Mouse (Mus musculus): ENCODE measurements around the gene Polh.

The Polh gene

DNA sequence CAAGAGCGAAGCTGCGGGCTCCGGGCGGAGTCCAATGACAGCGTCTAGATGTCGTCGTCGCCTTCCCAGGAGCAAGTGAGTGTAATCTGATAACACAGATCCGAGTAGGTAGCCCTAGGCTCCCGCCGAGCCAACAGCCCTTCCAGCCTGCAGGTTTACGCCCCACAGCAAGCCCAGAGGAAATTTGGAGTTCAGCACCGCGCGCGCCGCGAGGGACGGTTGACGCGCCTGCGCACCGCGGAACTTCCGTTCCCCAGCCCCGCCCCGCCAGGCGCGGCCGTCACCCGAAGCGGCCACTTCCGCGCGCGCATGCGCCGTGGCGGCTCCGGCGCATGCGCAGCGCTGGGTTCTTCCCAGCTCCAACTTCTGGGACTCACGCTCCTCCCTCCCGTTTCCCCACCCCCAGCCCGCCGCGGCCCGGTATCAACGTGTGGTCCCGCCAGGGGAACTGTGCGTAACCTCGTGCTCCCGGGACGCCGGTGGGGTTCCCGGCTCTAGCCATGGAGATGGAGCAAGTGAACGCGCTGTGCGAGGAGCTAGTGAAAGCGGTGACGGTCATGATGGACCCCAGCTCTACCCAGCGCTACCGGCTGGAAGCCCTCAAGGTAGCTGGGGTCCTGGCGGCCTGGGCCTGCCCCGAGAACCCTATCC, at the start of gene Polh, which contains the start of gene Xpo5:
Gene Polh (minus strand): TSS at position 225 of the 651 bp plus-strand sequence.
Gene Xpo5 (plus strand): TSS at position 362 of the 651 bp plus-strand sequence.
- peak; percentile 89 to 93 for DNase-seq (ENCODE audit: low spot score in 2 of 2)

DNA sequence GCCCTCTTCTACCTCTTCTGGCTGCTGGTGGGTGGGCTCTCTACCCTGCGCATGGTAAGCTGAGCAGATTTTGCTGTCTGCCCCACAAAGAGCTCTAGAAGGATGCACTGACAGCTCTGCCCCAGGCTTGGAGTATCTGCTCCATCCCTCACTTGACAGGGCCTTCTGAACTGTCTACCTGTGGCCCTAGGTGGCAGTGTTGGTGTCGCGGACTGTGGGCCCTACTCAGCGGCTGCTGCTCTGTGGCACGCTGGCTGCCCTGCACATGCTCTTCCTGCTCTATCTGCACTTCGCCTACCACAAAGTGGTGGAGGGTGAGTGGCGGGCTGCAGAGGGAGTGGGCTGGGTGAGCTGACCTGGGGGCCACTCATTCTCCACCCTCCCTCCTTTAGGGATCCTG, 48.7 kb upstream of the Polh start:
- no peak for DNase-seq (ENCODE audit: low spot score in 2 of 2)

DNA sequence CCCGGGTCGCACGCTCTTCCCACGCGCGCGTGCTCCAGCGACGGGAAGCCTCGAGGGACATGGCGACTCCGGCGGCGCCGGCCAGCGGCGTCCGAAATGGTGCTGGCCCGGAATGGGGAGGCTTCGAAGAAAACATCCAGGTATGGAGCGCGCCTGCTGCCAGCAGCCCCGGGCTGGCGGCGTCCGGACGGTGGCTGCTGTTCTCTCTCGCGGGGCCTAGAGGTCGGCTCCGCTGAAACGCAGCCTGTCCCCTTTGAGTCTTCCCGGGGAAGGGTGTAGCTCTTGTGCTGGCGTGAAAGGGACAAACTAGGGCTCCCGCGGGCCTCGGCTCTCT, 45.7 kb upstream of the Polh start:
- DNase-seq (ENCODE audit: low spot score in 2 of 2) = no peak

DNA sequence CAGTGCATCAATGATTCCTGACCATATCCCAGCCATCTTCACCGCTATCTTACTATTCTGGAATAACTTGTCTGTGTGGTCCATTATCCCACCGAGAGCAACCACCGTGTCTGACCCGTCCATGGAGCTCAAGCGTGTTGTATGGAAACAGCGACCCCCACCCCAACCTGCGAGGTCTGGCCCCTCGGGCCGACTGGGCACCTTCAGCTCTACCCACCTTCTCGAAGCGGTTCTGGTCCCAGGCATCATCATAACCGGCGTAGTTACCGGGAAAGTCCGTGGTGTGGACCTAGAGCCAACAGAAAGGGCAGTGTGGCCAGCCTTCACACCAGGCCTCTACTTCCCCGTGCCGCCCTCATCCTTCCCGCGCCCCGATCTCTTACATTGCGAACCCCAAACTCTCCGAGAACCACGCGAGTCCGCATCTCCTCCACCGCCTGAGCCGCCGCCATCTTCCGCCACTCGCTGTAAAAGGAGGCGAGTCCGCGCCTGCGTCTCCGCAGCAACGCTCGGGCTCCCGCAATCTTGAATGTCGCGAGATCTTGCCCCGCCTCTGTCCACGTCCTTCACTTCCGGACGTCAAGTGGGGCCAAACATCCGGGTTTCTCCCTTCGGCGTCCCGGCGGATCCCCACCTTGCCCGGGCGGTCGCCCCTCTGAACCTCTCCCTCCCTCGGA, 45.2 kb upstream of the Polh start, which contains the start of the genes Polr1c and Yipf3:
Gene Polr1c (minus strand): TSS at position 543 of the 677 bp plus-strand sequence.
Gene Yipf3 (plus strand): TSS at position 569 of the 677 bp plus-strand sequence.
- peak; percentile 93 to 96 for DNase-seq (ENCODE audit: low spot score in 2 of 2)

DNA sequence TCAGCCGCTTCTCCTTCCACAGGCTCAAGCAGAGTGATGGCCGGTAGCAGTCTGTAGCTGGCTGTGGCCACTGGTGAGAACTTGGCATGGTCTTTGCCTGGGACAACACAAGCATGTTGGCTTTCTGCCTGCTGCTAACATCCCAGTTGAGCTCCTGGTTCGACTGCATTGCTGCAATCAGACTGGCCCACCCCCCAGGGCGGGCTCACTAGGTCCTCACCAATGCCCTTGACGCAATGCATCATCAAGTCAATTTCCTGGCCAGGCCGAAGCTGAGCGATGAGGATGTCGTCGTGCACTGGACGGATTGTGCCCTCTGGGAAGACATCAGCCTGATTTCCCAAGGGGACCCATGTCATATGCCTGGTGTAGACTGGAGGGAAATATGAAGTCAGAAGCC, 42.1 kb upstream of the Polh start:
- DNase-seq (ENCODE audit: low spot score in 2 of 2) = peak in 1 of 2 experiments; percentile 55

DNA sequence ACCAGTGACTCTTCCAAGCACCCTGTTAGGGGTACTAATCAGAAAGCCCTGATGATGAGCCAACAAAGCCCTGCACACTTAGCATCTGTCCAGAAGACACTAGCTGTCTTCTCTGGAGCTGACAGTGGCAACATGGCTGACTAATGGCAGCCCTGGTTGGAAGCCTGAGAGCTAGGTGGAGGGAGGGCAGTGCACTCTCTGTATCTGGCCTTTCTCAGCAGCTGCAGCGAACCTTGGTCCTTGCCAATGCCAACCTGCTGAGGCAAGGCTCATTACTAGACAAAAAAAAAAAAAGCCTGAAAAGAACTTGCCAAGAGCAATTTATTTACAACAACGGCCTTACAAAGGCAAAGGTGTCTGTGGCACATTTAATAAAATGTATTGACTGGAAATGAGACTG, 41.2 kb upstream of the Polh start:
- DNase-seq (ENCODE audit: low spot score in 2 of 2) = no peak

DNA sequence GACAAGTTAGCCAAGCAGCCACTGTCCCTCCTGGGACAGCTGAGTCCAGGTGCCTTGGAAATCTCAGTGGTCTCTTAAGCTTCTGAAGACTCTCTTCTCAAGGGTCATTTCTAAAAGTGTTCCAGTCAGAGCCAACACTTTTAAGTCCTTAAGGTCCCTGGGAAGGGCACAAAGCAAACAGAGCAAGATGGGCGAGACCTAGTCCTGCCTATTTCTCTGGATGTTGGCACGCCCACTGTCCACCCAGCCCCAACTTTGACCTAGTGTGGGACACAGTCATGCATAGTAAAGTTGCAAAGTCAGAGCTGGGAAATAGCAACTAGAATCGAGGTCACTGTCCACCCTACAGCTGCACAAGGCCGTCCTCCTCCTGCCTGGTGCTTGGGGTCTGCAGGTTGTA, 40.5 kb upstream of the Polh start:
- DNase-seq (ENCODE audit: low spot score in 2 of 2) = no peak

DNA sequence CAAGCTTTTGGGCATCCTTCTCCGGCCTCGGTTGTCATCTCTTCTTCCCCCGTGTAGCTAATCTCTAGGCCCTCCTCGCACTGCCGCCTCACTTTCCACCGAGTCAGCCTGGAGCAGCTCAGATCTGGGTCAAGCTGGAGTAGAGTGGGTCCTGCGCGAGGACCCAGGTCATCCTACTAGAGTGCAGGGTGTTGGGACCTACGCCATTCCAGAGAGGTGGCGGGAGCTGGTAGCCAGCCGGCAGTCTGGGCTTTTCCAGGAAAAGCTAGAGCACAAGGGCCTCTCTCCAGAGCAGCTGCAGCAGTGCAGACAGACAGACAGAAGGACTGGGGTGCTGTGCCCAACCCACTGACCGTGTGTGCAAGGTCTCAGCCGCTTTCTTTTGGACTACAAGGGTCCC, 39.8 kb upstream of the Polh start:
- DNase-seq (ENCODE audit: low spot score in 2 of 2) = no peak

DNA sequence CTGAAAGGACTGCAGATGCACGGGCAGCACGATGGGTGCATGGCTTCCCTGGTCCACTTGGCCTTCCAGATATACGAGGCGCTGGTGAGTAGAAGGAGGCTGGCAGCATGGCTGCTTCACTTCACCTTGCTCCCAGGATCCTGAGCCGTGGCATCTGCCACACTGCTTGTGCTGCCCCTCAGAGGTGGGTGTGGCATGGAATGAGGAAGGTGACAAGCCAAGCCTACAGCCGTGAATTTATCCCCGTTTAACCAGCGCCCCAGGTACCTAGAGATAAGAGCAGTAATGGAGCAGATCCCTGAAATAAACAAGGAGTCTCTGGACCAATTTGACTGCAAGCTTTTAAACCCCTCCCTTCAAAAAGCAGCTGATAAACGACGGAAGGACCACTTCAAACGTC, 39.0 kb upstream of the Polh start:
- DNase-seq (ENCODE audit: low spot score in 2 of 2) = no peak

DNA sequence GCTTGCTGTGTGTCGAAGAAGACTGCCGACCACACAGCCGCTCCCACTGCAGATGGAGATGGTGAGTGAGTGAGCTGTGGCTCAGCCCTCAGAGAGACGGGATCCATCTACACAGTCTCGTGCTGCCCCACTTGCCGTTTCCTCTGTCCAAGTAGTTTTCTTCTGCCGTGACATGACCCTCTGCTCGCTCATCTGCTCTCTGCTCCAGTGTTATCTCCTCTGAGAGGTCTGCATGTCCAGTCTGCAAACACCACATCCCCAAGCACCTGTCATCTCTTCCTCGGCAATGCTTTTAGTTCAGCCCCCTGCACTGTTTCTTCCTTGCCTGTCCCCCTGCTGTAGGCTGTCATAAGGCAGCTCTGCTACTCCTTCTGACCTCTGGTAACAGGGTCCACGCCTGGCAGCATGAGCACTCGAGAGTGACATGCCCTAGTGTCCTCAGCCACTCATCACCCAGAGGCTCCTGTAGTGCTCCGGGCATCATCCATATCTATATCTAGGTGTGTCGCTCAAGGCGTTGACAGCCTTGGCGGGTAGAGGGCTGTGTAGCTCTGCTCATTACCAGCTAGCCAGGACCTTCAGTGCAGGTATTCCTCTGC, 37.2 kb upstream of the Polh start:
- DNase-seq (ENCODE audit: low spot score in 2 of 2) = no peak

DNA sequence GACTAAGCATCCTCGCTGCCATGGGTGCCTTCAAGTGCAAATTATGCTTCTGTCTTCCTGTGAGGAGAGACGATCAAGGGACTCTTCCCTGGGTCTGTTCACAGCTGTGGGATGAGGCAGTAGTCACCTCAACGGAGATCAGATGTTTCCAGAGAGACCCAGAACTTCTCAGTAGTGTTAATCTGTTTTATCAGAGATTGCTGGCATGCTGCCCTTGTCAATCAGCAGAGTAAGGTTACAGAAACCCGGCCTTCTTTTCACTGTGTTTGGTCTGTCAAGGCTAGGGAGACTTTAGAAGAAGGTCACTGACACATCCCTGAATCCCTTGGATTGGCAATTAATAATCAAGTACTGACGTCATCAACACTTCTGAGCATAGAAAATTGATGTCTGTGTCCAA, 35.0 kb upstream of the Polh start:
- no peak for DNase-seq (ENCODE audit: low spot score in 2 of 2)

DNA sequence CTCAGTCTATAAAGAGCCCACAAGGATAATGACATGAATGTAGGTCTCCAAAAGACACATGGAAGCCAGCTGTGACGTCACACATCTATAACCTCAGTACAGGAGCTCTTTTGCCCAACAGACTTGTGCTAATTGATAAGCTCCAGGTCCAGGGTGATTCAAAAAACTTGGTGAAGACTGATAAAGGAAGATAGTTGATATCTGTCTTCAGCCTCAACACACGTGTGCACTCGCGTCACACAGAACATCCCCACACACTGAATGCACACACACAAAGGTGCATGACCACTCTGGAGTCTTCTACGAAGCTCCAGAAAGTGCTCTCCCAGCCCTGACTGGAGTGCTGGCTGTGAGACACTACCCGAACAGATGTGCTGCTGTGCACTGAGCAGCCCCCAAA, 34.6 kb upstream of the Polh start:
- no peak for DNase-seq (ENCODE audit: low spot score in 2 of 2)

DNA sequence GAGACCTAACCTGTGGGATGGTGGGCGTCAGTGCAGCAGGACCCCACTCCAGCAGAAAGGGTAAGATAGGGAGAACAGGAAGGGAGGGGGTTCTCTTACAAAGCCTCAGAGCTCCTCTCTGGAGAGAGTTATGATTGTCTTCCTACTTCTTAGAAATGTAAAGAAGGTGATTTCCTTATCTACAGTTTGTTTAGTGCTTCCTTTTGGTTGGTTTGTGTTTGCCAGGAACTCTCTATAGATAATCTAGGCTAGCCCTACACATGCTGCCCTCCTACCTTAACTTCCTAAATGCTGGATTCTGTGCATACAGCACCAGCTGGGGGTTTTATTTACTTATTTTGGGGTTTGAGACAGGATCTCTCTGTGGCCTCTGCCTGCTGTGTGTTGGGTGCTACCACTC, 33.6 kb upstream of the Polh start:
- no peak for DNase-seq (ENCODE audit: low spot score in 2 of 2)

DNA sequence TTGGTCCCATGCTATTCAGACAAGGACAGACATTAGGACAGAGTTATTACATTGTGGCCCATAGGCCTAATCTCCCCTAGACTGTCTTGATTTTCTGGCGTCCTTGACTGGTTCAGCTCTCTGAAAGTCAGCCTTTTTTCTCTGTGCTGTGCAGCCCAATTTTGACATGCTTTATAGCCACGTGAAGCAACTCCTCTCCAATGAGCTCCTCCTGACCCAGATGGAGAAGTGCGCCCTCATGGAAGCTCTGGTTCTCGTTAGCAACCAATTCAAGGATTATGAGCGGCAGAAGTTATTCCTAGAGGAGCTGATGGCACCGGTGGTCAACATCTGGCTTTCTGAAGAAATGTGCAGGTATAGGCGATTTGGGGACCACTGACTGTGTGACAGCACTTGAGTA, 25.1 kb upstream of the Polh start:
- no peak for DNase-seq (ENCODE audit: low spot score in 2 of 2)

DNA sequence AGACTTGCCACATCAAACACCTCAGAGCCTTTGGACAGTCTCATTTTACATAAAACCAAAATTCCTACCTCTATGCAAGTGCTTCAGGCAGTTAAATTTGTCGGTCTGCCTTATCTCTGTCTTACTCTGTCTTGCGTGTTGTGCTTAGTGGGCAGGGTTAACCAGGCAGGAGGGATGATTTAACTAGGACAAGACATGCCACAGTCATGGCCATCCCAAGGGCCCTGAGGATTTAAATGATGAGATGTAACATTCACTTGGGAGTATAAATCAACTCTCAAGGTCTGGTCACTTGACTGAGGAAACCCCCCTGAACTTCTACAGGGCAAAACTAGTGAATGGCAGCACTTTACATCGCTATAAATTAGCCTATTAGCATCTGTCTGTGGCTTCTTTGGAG, 19.2 kb upstream of the Polh start:
- DNase-seq (ENCODE audit: low spot score in 2 of 2) = no peak

DNA sequence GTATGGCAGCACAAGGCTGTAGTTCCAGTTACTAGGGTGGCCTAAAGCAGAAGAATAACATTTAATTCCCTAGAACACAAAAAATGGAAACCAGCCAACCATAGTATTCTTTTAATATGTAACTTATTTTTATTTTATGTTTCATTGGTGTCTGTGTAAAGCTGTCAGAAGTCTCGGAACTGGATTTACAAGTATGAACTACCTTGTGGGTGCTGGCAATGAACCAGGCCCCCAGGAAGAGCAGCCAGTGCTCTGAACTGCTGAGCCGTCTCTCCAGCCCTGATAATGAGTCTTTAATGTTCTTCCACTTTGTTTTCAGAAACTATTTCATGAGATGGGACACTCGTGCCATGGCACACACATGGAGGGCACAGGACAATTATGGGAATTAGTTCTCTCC, 8.1 kb upstream of the Polh start:
- DNase-seq (ENCODE audit: low spot score in 2 of 2) = no peak

DNA sequence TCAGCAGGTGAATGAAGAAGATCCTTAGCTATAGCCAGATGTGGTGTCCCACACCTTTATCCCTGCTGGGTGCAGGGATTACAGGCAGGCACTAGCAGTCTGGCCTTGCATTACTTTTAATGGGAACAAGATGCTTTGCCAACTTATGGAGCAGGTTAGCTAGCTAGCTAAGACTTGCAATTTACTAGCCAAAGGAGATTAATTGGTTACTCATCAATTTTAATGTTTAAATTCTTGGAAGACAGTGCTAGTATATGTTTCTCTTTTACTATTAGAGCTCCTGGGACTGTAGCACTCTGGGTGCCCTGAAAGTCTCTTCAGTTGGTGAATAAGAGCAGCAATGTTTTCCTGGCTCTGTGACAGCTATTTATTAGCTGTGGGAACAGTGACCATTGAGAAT, 4.2 kb upstream of the Polh start:
- DNase-seq (ENCODE audit: low spot score in 2 of 2) = no peak

DNA sequence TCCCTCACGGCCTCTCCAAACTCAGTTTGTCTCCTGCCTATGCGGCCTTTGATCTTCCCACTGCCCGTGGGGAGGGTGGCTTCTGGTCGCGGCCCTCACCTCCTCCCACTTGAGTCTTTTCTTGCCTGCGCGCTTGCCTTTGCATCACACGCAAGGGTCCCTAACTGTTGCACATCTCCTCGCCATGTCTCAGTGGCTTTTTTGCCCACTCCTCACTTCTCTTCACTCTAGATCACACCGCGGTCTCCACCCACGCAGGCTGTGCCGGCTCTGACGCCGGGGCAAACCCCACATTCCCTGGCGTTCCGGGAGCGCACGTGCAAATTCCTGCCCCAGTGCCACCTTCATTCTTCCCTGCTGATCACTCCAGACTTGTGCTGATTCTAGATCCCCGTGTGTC, 633 bp upstream of the Polh start:
- no peak for DNase-seq (ENCODE audit: low spot score in 2 of 2)

DNA sequence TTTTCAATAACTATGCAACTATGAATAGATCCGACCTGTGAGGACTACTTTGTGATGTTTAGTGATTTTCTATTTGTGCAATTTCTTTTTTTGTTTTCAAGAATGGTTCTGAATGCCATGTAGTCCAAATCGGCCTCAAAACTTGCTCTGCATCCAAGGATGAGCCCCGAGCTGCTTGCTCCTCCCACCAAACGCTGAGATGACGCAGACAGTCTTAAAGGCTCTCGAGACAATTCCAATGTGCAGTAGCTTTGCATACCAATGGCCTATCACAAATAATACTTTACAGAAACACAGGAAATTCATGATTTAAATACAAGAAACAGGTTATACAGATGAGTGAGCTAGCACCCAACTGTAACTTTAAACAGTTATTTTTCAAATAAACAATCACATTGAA, 1.3 kb downstream of the Polh start:
- no peak for DNase-seq (ENCODE audit: low spot score in 2 of 2)

DNA sequence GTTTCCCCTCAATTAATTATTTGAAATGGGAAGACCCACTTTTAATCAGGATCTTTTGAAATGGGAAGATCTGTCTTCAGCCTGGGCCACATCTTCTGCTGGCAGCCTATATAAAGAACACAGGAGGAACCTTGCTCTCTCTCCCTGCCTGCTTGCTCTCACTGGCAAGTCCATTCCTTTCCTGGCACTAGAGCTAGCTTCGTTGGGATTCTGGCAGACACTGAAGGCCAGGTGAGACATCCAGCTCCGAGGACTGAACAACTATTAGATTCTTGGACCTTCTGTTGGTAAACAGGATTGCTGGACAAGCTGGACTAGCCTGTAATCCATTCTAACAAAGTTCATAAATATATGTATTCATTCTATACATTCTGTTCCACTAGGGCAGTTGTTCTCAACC, 13.6 kb downstream of the Polh start:
- no peak for DNase-seq (ENCODE audit: low spot score in 2 of 2)

DNA sequence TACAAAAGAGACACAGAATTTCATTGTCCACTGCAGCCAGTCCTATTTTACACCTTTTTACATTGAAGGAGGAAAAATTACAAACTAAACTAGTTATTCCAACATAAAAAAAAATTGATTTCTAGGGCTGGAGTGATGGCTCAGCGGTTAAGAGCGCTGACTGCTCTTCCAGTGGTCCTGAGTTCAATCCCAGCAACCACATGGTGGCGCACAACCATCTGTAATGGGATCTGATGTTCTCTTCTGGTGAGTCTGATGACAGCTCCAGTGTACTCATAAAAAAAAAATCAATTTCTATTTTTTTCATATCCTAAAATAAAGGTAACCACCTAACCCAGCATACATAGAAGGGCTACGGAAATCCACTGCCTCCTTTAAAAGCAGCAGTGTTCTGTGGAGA, 20.2 kb downstream of the Polh start:
- no peak for DNase-seq (ENCODE audit: low spot score in 2 of 2)

DNA sequence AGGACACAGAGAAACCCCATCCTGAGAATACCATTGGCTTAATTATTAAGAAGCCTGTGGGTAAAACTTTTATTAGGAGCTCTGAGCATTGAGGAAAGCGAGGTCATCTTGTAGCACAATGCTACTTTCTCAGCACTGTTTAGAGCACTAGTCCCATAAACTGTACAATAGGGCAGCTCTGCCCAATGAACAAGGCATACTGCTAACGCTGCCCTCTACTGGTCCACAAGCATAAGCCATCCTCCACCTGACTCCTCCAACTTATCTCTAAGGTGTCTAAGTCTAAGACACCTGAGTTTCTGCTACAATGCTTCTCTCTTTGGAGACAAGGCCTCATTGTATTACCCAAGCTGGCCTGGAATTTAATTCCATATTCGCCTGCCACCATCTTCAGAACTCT, 31.9 kb downstream of the Polh start:
- DNase-seq (ENCODE audit: low spot score in 2 of 2) = no peak

DNA sequence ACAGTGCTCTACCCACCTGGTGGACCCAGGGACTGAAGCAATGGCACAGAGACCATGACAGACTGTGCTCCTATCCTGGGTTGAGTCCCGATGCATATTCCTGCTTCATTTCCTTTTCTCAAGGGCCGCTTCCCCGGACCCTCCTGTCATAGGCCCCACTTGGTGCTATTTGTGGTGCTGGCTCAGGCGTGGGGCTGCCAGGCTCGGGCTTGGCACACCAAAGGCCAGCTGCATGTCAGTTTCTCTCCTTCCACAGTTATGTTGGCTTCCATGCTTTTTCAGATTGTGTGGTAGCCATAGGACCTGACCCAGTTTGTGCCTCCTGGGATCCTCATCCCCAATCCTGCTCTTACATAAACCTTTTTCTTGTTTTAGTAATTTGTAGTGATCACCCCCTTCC, 33.7 kb downstream of the Polh start:
- no peak for DNase-seq (ENCODE audit: low spot score in 2 of 2)
